Mouse (Mus musculus) G1E (cell line): ENCODE data around the gene Slc1a7. TPM values are rescaled to one million over a fixed set of nuclear protein-coding genes. Genes with fewer than 3 reads are reported as not detected.

Experiments used
- ATAC-seq: 2 replicates; pipeline ENCODE4 v1.8.0; 2016; ENCODE audit warnings: mild to moderate bottlenecking; ENCODE audit not compliant: insufficient number of reproducible peaks, poor library complexity, low FRiP score, severe bottlenecking; ENCODE audit errors: extremely low read depth
- DNase-seq: peaks from one replicate; pipeline ENCODE4 v3.0.0; 2012; ENCODE audit warnings: low spot score
- H3K27me3 ChIP-seq: 2 replicates; pipeline ENCODE4 v1.6.1; 2012; ENCODE audit warnings: mild to moderate bottlenecking, low read length, inconsistent platforms; ENCODE audit not compliant: insufficient read depth
- H3K36me3 ChIP-seq: replicated peaks from 2 replicates; pipeline ENCODE3; 2012; ENCODE audit warnings: mild to moderate bottlenecking, inconsistent platforms
- H3K4me1 ChIP-seq: 2 replicates; pipeline ENCODE4 v1.6.1; 2012; ENCODE audit warnings: low read depth, low read length, inconsistent platforms, mixed read lengths; ENCODE audit not compliant: insufficient read depth
- H3K4me3 ChIP-seq: 2 replicates; pipeline ENCODE4 v1.5.1; 2012; ENCODE audit warnings: low read depth, mild to moderate bottlenecking, inconsistent platforms, low read length, moderate library complexity, mixed read lengths
- H3K9me3 ChIP-seq: replicated peaks from 2 replicates; pipeline ENCODE4 v1.6.1; 2012; ENCODE audit warnings: inconsistent platforms
- CTCF ChIP-seq: IDR thresholded peaks from 2 replicates; pipeline ENCODE4 v1.5.1; 2012; ENCODE audit warnings: low read depth, low read length, inconsistent platforms, mixed read lengths
- GATA1 ChIP-seq: IDR thresholded peaks from 2 replicates; pipeline ENCODE4 v1.6.1; 2012; ENCODE audit warnings: borderline replicate concordance, low read length, inconsistent platforms, mixed read lengths
- GATA2 ChIP-seq: IDR thresholded peaks from 2 replicates; pipeline ENCODE4 v1.6.1; 2012; ENCODE audit warnings: low read depth, low read length, inconsistent platforms, borderline replicate concordance
- POLR2AphosphoS5 ChIP-seq: IDR thresholded peaks from 2 replicates; pipeline ENCODE4 v1.6.1; 2012; ENCODE audit warnings: low read depth, low read length, inconsistent platforms; ENCODE audit not compliant: insufficient replicate concordance
- TAL1 ChIP-seq: conservative IDR thresholded peaks from 2 replicates; pipeline ENCODE4 v1.6.1; 2012; ENCODE audit warnings: low read depth, low read length, inconsistent platforms, mixed read lengths
- polyA plus RNA-seq: library from polyadenylated mRNA; stranded (reverse); fragments of >175 nt; gene quantifications from 2 replicates; pipeline ENCODE4 v1.2.3, GENCODE M21; 2012
- total RNA-seq, 2 experiments: library from RNA; stranded (forward) in 1 of 2; stranded (reverse) in 1 of 2; fragments of 200-1000 nt in 1 of 2; fragments of >200 nt in 1 of 2; fragmentation: Nextera tagmentation in 1 of 2; gene quantifications; 2 replicates each; pipeline ENCODE4 v1.2.3; 2014 to 2017

Slc1a7 gene
- not detected in 2 replicates for total RNA-seq (2014; fragmentation: Nextera tagmentation)
- total RNA-seq (2017): 0.11 TPM in 1 of 2 replicates, not detected in the other
- polyA plus RNA-seq: not detected in 2 replicates

GRCm38 (mm10) chr4:107967966-107968682 lies at the start of gene Slc1a7:
Gene Slc1a7 (plus strand): TSS chr4:107968332.
- no peak within 1 kb of the TSS for H3K4me3 ChIP-seq
- H3K27me3 ChIP-seq: peaks cover 9% of the 10 kb centered on the region
- no peak for ATAC-seq

GRCm38 (mm10) chr4:107920336-107920735 lies 47.8 kb upstream of the Slc1a7 start:
- DNase-seq: no peak
- H3K36me3 ChIP-seq: peaks cover 28% of the 10 kb centered on the region
- no peak overlapping the region for H3K4me3 ChIP-seq
- peaks cover 24% of the 10 kb centered on the region for H3K4me1 ChIP-seq
- H3K9me3 ChIP-seq: no peaks in the 10 kb centered on the region
- ATAC-seq: no peak
- H3K27me3 ChIP-seq: no peaks in the 10 kb centered on the region
- no peak for TF ChIP-seq GATA1

More at GRCm38 (mm10) chr4:107967966-107968682, at the start of gene Slc1a7:
- Histone ChIP-seq H3K4me1 (peaks cover 7% of the 10 kb centered on the region), H3K9me3 (no peaks in the 10 kb centered on the region), H3K36me3 (no peaks in the 10 kb centered on the region)
- no peak for DNase-seq
- TF ChIP-seq GATA1 (no peak), POLR2AphosphoS5 (no peak), CTCF (no peak), GATA2 (no peak), TAL1 (no peak)

DNA sequence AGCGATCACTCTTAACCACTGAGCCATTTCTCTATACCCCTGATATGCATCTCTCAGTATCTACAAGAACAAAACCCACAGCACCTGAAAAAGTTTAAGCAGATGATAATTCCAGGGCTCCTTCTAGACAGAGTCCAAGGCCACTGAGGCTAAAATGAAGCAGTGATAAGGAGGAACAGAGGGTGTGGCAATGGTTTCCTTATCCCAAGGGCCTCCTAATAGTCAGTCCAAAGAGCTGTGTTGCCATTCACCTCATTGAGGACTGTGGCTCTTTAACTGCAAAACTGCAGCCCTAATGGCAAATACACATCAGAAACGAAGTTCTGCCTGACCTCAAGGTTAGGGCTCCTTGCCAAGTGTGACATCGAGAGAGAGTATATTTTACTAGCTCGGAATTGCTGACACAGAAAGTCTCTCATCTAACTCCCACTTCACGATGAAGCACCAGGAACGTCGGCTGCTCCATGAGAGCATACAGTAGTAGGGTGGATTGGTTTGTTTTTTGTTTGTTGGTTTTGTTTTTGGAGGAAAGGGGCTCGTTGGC lies 46.9 kb upstream of the Slc1a7 start:
- no peak for TF ChIP-seq TAL1
- TF ChIP-seq CTCF: no peak
- TF ChIP-seq GATA1: no peak
- TF ChIP-seq GATA2: no peak
- TF ChIP-seq POLR2AphosphoS5: no peak
- DNase-seq (no peak), ATAC-seq (no peak)
- H3K9me3 ChIP-seq: no peaks in the 10 kb centered on the region
- no peak overlapping the region for H3K4me3 ChIP-seq
- H3K27me3 ChIP-seq: 0 out of 2 replicates have a peak, but pooled peaks cover 3% of the 10 kb centered on the region
- H3K36me3 ChIP-seq: peaks cover 28% of the 10 kb centered on the region
- peaks cover 24% of the 10 kb centered on the region for H3K4me1 ChIP-seq

DNA sequence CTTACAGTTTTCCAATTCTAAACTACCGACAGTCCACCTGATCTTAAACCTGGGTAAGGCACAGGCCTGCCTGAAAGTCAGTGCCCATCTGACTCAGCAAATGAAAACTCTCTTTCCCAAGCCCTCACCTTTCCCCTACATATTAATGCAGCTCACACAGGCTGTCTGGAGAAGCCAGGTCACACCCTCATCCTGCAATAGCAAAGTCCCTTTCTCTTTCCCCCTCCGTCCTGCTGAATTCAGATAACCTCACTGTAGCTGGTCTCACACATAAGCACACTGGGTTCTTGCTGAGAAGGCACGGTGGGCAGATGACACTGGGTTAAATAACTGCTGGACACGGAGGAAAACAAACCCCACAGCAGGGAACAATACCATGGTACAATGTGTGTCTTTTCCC lies 46.2 kb upstream of the Slc1a7 start:
- H3K36me3 ChIP-seq: peaks cover 28% of the 10 kb centered on the region
- H3K9me3 ChIP-seq: no peaks in the 10 kb centered on the region
- TF ChIP-seq GATA1: no peak
- ATAC-seq (no peak), DNase-seq (no peak)
- 0 out of 2 replicates have a peak, but pooled peaks cover 3% of the 10 kb centered on the region for H3K27me3 ChIP-seq
- peaks cover 24% of the 10 kb centered on the region for H3K4me1 ChIP-seq
- peak overlapping the region; percentile 3; the same call in 1 of the 2 replicates for H3K4me3 ChIP-seq

DNA sequence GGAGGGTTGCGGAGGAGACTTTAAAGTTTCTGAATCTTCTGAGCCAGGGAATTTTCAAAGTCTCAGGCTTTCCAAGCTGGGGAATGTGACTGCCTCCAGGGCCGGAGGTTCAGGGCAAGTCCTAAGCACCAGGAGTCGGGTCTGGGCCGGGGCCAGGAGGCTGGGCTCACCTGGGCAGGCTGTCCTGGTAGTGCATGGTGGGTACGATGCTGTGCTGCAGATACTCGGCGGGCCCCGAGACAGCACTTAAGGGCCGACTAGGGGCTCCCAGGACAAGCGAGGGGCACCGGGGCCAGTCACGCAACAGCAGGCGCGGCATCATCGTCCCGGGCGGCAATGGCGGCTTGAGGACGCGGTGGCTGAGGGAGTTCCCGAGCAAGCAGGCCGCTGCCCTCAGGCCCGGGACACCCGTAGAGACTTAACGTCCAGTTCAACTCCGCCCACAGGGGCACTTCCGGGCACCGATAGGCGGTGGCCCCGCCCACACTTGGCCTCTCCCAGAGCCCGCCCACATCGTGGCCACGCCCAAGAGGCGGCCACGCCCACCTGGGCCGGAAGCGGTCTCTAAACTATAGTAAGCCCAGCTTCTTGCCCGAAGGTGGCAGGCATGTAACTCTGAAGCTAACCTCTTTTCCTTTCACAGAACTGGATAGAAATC lies 44.9 kb upstream of the Slc1a7 start, which contains the start of gene Cpt2:
Gene Cpt2, minus strand, starts transcription at position 466 of the 658 bp plus-strand sequence.
- peaks cover 6% of the 10 kb centered on the region; the same call in 1 of the 2 replicates for H3K27me3 ChIP-seq
- peak; percentile 77 for DNase-seq
- ATAC-seq: peak; percentile 91
- H3K36me3 ChIP-seq: peaks cover 26% of the 10 kb centered on the region
- peaks cover 28% of the 10 kb centered on the region for H3K4me1 ChIP-seq
- TF ChIP-seq POLR2AphosphoS5 (no peak), CTCF (no peak), GATA1 (no peak), GATA2 (no peak), TAL1 (no peak)
- H3K4me3 ChIP-seq: peak within 1 kb of the TSS; percentile 93
- no peaks in the 10 kb centered on the region for H3K9me3 ChIP-seq

DNA sequence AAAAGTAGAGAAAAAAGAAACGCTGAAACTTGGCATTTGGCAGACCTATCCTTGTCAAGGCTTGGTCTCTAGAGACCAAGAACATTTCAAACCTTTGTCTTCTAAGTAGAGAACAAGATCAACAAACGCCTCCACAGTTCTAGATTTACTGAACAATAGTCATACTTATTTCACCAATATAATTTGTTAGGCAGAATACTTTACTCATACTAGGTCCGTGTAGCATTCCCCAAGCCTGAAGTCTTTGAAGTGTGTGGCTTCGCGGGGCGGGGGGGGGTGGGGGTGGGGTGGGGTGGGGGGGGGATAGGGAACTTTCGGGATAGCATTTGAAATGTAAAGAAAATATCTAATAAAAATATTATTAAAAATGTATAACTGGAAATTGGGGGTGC lies 44.3 kb upstream of the Slc1a7 start:
- Histone ChIP-seq H3K9me3 (no peaks in the 10 kb centered on the region), H3K36me3 (peaks cover 20% of the 10 kb centered on the region), H3K4me3 (peak overlapping the region; percentile 93; the same call in 1 of the 2 replicates), H3K27me3 (peaks cover 6% of the 10 kb centered on the region; the same call in 1 of the 2 replicates), H3K4me1 (peaks cover 33% of the 10 kb centered on the region)
- DNase-seq (no peak), ATAC-seq (no peak)
- TF ChIP-seq GATA2 (no peak), POLR2AphosphoS5 (no peak), TAL1 (no peak), CTCF (no peak), GATA1 (no peak)
